Mouse (Mus musculus): Measurements from ENCODE around the gene Ubn2. TPM values are rescaled to one million over a fixed set of nuclear protein-coding genes. Genes with fewer than 3 reads are reported as not detected.
A peak's percentile ranks its signal among the peaks of the same experiment; 100 is the strongest.
"Not testable (repeated sequence)": the region's sequence is repeated elsewhere in the genome, so short reads cannot be mapped to it uniquely, and the experiment has no call there.

Ubn2 gene
- polyA plus RNA-seq, 2 experiments from 2014 or later: 20.1 to 22.2 TPM

GRCm38 (mm10) chr6:38534640-38535365 is 101.1 kb downstream of the Ubn2 start:
- ATAC-seq: peak; percentile 50

- ATAC-seq: no peak
Observed at GRCm38 (mm10) chr6:38535366-38535690, 101.6 kb downstream of the Ubn2 start.

GRCm38 (mm10) chr6:38535788-38536187 is 102.0 kb downstream of the Ubn2 start:
- ATAC-seq: no peak

- not testable (repeated sequence) for ATAC-seq
Observed at GRCm38 (mm10) chr6:38544141-38544540, 110.4 kb downstream of the Ubn2 start.

- not testable (repeated sequence) for ATAC-seq
Observed at GRCm38 (mm10) chr6:38547005-38547404, 113.3 kb downstream of the Ubn2 start.

- ATAC-seq: no peak
Observed at GRCm38 (mm10) chr6:38547707-38548106, 114.0 kb downstream of the Ubn2 start.

GRCm38 (mm10) chr6:38548595-38548994 is 114.8 kb downstream of the Ubn2 start:
- ATAC-seq: not testable (repeated sequence)

GRCm38 (mm10) chr6:38549840-38550239 is 116.1 kb downstream of the Ubn2 start:
- not testable (repeated sequence) for ATAC-seq

GRCm38 (mm10) chr6:38550250-38551061 is 116.7 kb downstream of the Ubn2 start:
- no peak for ATAC-seq

- peak; percentile 79 for ATAC-seq
Observed at GRCm38 (mm10) chr6:38551062-38551988, 117.6 kb downstream of the Ubn2 start, which contains the start of gene Luc7l2. TSS of gene Luc7l2 (plus strand) at chr6:38551334.

GRCm38 (mm10) chr6:38551989-38552635 is 118.4 kb downstream of the Ubn2 start:
- ATAC-seq: peak; percentile 80

- no peak for ATAC-seq
Observed at GRCm38 (mm10) chr6:38552636-38553000, 118.9 kb downstream of the Ubn2 start.

Other genes with a start within 250 kb of the Ubn2 start
- under 1 TPM; 0.08 to 0.13 TPM for gene D630045J12Rik, start 179.9 kb upstream of the Ubn2 start, polyA plus RNA-seq (2017; shearing (Covaris generic))
- under 1 TPM; 0.54 to 0.58 TPM for gene Zc3hav1l, start 134.7 kb upstream of the Ubn2 start, polyA plus RNA-seq (2017; shearing (Covaris generic))
- 100 to 1,000 TPM; 172 to 188 TPM for gene Zc3hav1, start 79.3 kb upstream of the Ubn2 start, polyA plus RNA-seq (2017; shearing (Covaris generic))
- gene Ttc26, start 52.5 kb upstream of the Ubn2 start, polyA plus RNA-seq (2017; shearing (Covaris generic)): under 1 TPM in 1 of 2 experiments, not detected in 1; 0.10 TPM
- gene Fmc1, start 99.6 kb downstream of the Ubn2 start, polyA plus RNA-seq (2017; shearing (Covaris generic)): 10 to 100 TPM; 70.9 to 75.0 TPM
- gene Luc7l2, start 117.4 kb downstream of the Ubn2 start, polyA plus RNA-seq (2017; shearing (Covaris generic)): 100 to 1,000 TPM; 101 to 117 TPM
- gene Klrg2, start 203.3 kb downstream of the Ubn2 start, polyA plus RNA-seq (2017; shearing (Covaris generic)): not detected
- gene Clec2l, start 229.1 kb downstream of the Ubn2 start, polyA plus RNA-seq (2017; shearing (Covaris generic)): not detected

Measured in activated CD4-positive, CD25-positive, alpha-beta regulatory T cell, adult 4 months (primary cell).